Mouse (Mus musculus) limb, embryonic 14.5 days (tissue): ENCODE data around the gene Clta. TPM values are rescaled to one million over a fixed set of nuclear protein-coding genes. Genes with fewer than 3 reads are reported as not detected.

Experiments
- ATAC-seq: fragments of 200-750 bp; cut with Nextera tagmentation; 2 replicates; pipeline ENCODE4 v1.8.0; 2017; ENCODE audit warnings: low read depth, moderate number of reproducible peaks, moderate TSS enrichment; ENCODE audit not compliant: low FRiP score
- DNase-seq: peaks from one replicate; pipeline ENCODE4 v3.0.0-alpha.2; 2015; ENCODE audit warnings: low spot score
- H3K27ac ChIP-seq: fragments of 300-500 bp; sonication (generic); replicated peaks from 2 replicates; pipeline ENCODE4 v1.5.1; 2014; ENCODE audit warnings: low read depth, mild to moderate bottlenecking, low read length, moderate library complexity, mixed read lengths
- H3K27me3 ChIP-seq: fragments of 300-500 bp; sonication (generic); 2 replicates; pipeline ENCODE4 v1.6.1; 2014; ENCODE audit warnings: low read length, mixed read lengths; ENCODE audit not compliant: control insufficient read depth, insufficient read depth
- H3K36me3 ChIP-seq: fragments of 300-500 bp; sonication (generic); 2 replicates; pipeline ENCODE4 v1.6.1; 2014; ENCODE audit warnings: mild to moderate bottlenecking, low read length, moderate library complexity, mixed read lengths; ENCODE audit not compliant: control insufficient read depth, insufficient read depth
- H3K4me1 ChIP-seq: fragments of 300-500 bp; sonication (generic); 2 replicates; pipeline ENCODE4 v1.6.1; 2014; ENCODE audit warnings: antibody characterized with exemption, low read length, mixed read lengths; ENCODE audit not compliant: control insufficient read depth, insufficient read depth
- H3K4me2 ChIP-seq: fragments of 300-500 bp; sonication (generic); replicated peaks from 2 replicates; pipeline ENCODE4 v1.6.1; 2014; ENCODE audit warnings: low read depth, mild to moderate bottlenecking, low read length, moderate library complexity; ENCODE audit not compliant: severe bottlenecking
- H3K4me3 ChIP-seq: fragments of 300-500 bp; sonication (generic); replicated peaks from 2 replicates; pipeline ENCODE4 v1.5.1; 2014; ENCODE audit warnings: low read length
- H3K9ac ChIP-seq: fragments of 300-500 bp; sonication (generic); 2 replicates; pipeline ENCODE4 v1.6.1; 2014; ENCODE audit warnings: mild to moderate bottlenecking, low read depth, low read length, moderate library complexity; ENCODE audit not compliant: severe bottlenecking
- H3K9me3 ChIP-seq: fragments of 300-500 bp; sonication (generic); 2 replicates; pipeline ENCODE4 v1.6.1; 2016; ENCODE audit warnings: low read length; ENCODE audit not compliant: control insufficient read depth
- POLR2A ChIP-seq: fragments of 200-500 bp; IDR thresholded peaks from 2 replicates; pipeline ENCODE4 v1.8.0; 2012; ENCODE audit warnings: inconsistent platforms, mild to moderate bottlenecking, moderate library complexity, borderline replicate concordance; ENCODE audit not compliant: insufficient read depth, insufficient read length; ENCODE audit errors: extremely low read depth
- WGBS: fragments of 180-500 bp; shearing (Covaris S2); extraction: QIAGEN DNeasy Blood & Tissue Kit; methylation state at CpG from one replicate; pipeline ENCODE4 v1.1.7; 2014; 5-methylcytosine and 5-hydroxymethylcytosine counted together
- polyA plus RNA-seq, 2 experiments: library from polyadenylated mRNA; depleted of rRNA in 1 of 2; stranded (reverse) in 1 of 2; unstranded in 1 of 2; fragments of >200 nt; fragmentation: Nextera tagmentation in 1 of 2; extraction: Ambion mirVana in 1 of 2; gene quantifications; 2 replicates each; pipeline versions ENCODE4 v1.2.1 to v1.2.3; 2012 to 2014

Clta gene
- polyA plus RNA-seq, 2 experiments: 252 to 361 TPM

DNA sequence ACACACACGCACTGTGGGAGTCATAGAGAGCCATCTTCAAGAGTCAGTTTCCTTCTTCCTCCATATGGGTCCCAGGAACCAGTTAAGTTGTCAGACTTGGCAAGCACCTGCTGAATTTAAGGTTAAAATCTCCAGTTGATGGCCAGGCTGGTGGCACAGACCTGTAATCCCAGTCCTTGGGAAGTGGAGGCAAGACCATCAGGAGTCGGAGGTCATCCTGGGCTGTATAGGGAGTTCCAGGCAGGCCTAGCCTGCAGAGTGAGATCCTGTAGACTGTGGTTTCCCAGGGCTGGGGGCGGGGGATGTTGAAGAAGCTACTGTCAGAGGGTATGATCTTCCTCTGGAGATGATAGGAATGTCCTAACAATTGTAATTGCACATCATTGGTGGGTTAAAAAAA lies 15.3 kb upstream of the Clta start:
- Histone ChIP-seq H3K4me2 (no peak overlapping the region), H3K27me3 (no peaks in the 10 kb centered on the region), H3K9me3 (no peaks in the 10 kb centered on the region), H3K4me3 (no peak overlapping the region), H3K27ac (no peak overlapping the region), H3K4me1 (no peaks in the 10 kb centered on the region), H3K9ac (no peak overlapping the region), H3K36me3 (no peaks in the 10 kb centered on the region)
- ATAC-seq: no peak
- WGBS: 90% methylated on average over 3 of the region's 3 CpGs
- no peak for TF ChIP-seq POLR2A
- DNase-seq: no peak

- ATAC-seq: no peak
These were observed 11.2 kb upstream of the Clta start for GRCm38 (mm10) chr4:43993072-43993471.

DNA sequence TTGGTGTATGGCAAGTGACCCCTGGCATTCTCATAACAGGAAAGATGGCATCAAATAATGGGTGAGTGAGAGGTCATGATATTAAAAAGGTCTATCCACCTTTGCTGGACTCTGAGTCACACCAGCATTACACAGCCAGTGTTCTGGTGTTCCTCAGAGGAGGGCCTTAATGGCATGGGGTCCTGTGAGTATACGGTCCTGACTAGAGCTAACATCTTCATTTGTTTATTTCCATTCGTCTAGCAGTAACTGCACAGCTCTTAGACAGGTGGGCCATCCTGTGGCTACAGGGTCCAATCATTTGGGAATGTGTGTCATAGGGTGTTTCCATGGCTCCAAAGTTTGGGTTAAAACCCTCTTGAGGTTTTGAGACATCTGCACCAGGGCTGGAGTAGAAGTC lies 9.9 kb upstream of the Clta start:
- 64% methylated on average over 2 of the region's 2 CpGs for WGBS
- TF ChIP-seq POLR2A: no peak
- DNase-seq (no peak), ATAC-seq (no peak)
- Histone ChIP-seq H3K4me1 (no peaks in the 10 kb centered on the region), H3K27me3 (no peaks in the 10 kb centered on the region), H3K9me3 (no peaks in the 10 kb centered on the region), H3K4me3 (no peak overlapping the region), H3K27ac (no peak overlapping the region), H3K9ac (no peak overlapping the region), H3K4me2 (no peak overlapping the region), H3K36me3 (no peaks in the 10 kb centered on the region)

More at GRCm38 (mm10) chr4:43993072-43993471, 11.2 kb upstream of the Clta start:
- no peaks in the 10 kb centered on the region for H3K9me3 ChIP-seq
- WGBS: 91% methylated on average over 11 of the region's 11 CpGs
- no peak overlapping the region for H3K4me3 ChIP-seq
- no peak for TF ChIP-seq POLR2A
- no peak for DNase-seq
- H3K4me2 ChIP-seq: no peak overlapping the region
- no peaks in the 10 kb centered on the region for H3K4me1 ChIP-seq
- no peak overlapping the region for H3K27ac ChIP-seq
- H3K27me3 ChIP-seq: no peaks in the 10 kb centered on the region
- H3K36me3 ChIP-seq: no peaks in the 10 kb centered on the region
- H3K9ac ChIP-seq: no peak overlapping the region

GRCm38 (mm10) chr4:44003622-44004021 lies 630 bp upstream of the Clta start:
- Histone ChIP-seq H3K4me1 (no peaks in the 10 kb centered on the region), H3K27me3 (no peaks in the 10 kb centered on the region), H3K4me2 (no peak overlapping the region), H3K4me3 (no peak overlapping the region), H3K9me3 (no peaks in the 10 kb centered on the region), H3K9ac (no peak overlapping the region), H3K36me3 (no peaks in the 10 kb centered on the region), H3K27ac (no peak overlapping the region)
- TF ChIP-seq POLR2A: no peak
- ATAC-seq (no peak), DNase-seq (no peak)
- 87% methylated on average over 6 of the region's 6 CpGs for WGBS

GRCm38 (mm10) chr4:44004623-44005409 lies 564 bp downstream of the Clta start:
- Histone ChIP-seq H3K4me3 (no peak overlapping the region), H3K27me3 (no peaks in the 10 kb centered on the region), H3K36me3 (no peaks in the 10 kb centered on the region), H3K9me3 (no peaks in the 10 kb centered on the region), H3K9ac (no peak overlapping the region), H3K4me1 (no peaks in the 10 kb centered on the region), H3K4me2 (no peak overlapping the region), H3K27ac (no peak overlapping the region)
- whole genome bisulfite sequencing: 61% methylated on average over 3 of the region's 3 CpGs
- DNase-seq: no peak
- ATAC-seq: no peak
- no peak for TF ChIP-seq POLR2A
